Mouse (Mus musculus): Measurements from ENCODE around the gene Traf3ip2.

The Traf3ip2 gene

GRCm38 (mm10) chr10:39678199-39678791, 65.6 kb downstream of the Traf3ip2 start:
- no peak for DNase-seq (ENCODE audit: low spot score in 2 of 2)

- no peak for DNase-seq (ENCODE audit: low spot score in 2 of 2)
Measured at GRCm38 (mm10) chr10:39681014-39681413, 68.3 kb downstream of the Traf3ip2 start.

GRCm38 (mm10) chr10:39682556-39682955, 69.8 kb downstream of the Traf3ip2 start:
- DNase-seq (ENCODE audit: low spot score in 2 of 2): no peak

- DNase-seq (ENCODE audit: low spot score in 2 of 2): no peak
Measured at GRCm38 (mm10) chr10:39683481-39683880, 70.7 kb downstream of the Traf3ip2 start.

GRCm38 (mm10) chr10:39686811-39687210, 74.1 kb downstream of the Traf3ip2 start:
- peak in 1 of 2 experiments; percentile 31 for DNase-seq (ENCODE audit: low spot score in 2 of 2)

GRCm38 (mm10) chr10:39687851-39688250, 75.1 kb downstream of the Traf3ip2 start:
- no peak for DNase-seq (ENCODE audit: low spot score in 2 of 2)

- DNase-seq (ENCODE audit: low spot score in 2 of 2): no peak
Measured at GRCm38 (mm10) chr10:39691351-39692064, 78.8 kb downstream of the Traf3ip2 start.

GRCm38 (mm10) chr10:39692152-39692551, 79.4 kb downstream of the Traf3ip2 start:
- DNase-seq (ENCODE audit: low spot score in 2 of 2): no peak

Measured in natural killer cell, adult 2 months (primary cell).